Mouse (Mus musculus) thymus, adult 2 months (tissue): ENCODE measurements around the gene Gm48551. TPM values are rescaled to one million over a fixed set of nuclear protein-coding genes. Genes with fewer than 3 reads are reported as not detected.

Experiments
- DNase-seq: peaks from one replicate; pipeline ENCODE4 v3.0.0; 2021
- H3K27ac ChIP-seq: fragments of 200-500 bp; 2 replicates; pipeline ENCODE4 v1.5.1; 2012; ENCODE audit warnings: low read length, control low read depth; ENCODE audit not compliant: control insufficient read depth, insufficient read depth
- H3K27me3 ChIP-seq: fragments of 200-500 bp; 2 replicates; pipeline ENCODE4 v1.6.1; 2012; ENCODE audit warnings: mild to moderate bottlenecking, low read length, moderate library complexity, mixed read lengths; ENCODE audit not compliant: control insufficient read depth, insufficient read depth
- H3K36me3 ChIP-seq: fragments of 200-500 bp; 2 replicates; pipeline ENCODE4 v1.6.1; 2012; ENCODE audit warnings: mild to moderate bottlenecking, low read length, moderate library complexity; ENCODE audit not compliant: control insufficient read depth, insufficient read depth
- H3K4me1 ChIP-seq: fragments of 200-500 bp; replicated peaks from 2 replicates; pipeline ENCODE4 v1.6.1; 2012; ENCODE audit warnings: low read length; ENCODE audit not compliant: control insufficient read depth, insufficient read depth
- H3K4me3 ChIP-seq: fragments of 200-500 bp; 2 replicates; pipeline ENCODE4 v1.5.1; 2012; ENCODE audit warnings: mild to moderate bottlenecking, low read length, control low read depth, moderate library complexity; ENCODE audit not compliant: control insufficient read depth, insufficient read depth
- CTCF ChIP-seq: fragments of 200-500 bp; IDR thresholded peaks from 2 replicates; pipeline ENCODE4 v1.5.1; 2012; ENCODE audit warnings: mild to moderate bottlenecking, control low read depth, low read length, moderate library complexity, borderline replicate concordance; ENCODE audit not compliant: control insufficient read depth, poor library complexity, insufficient read depth; ENCODE audit errors: extremely low read depth
- POLR2A ChIP-seq: fragments of 200-500 bp; IDR thresholded peaks from 2 replicates; pipeline ENCODE4 v1.6.1; 2012; ENCODE audit warnings: mild to moderate bottlenecking, low read length, control low read depth, moderate library complexity; ENCODE audit not compliant: control insufficient read depth, poor library complexity, insufficient read depth; ENCODE audit errors: extremely low read depth
- WGBS: fragments of 180-500 bp; shearing (Covaris S2); methylation state at CpG from one replicate; pipeline ENCODE4 v1.1.7; 2018; 5-methylcytosine and 5-hydroxymethylcytosine counted together
- polyA plus RNA-seq: library from polyadenylated mRNA; depleted of rRNA; stranded (reverse); fragments of >200 nt; gene quantifications from 2 replicates; pipeline ENCODE4 v1.2.3, GENCODE M21; 2012

Gm48551 gene
- polyA plus RNA-seq, 1 experiment = 5.3 TPM

- H3K27me3 ChIP-seq = no peaks in the 10 kb centered on the region
- no peak overlapping the region for H3K27ac ChIP-seq
- TF ChIP-seq CTCF = no peak
- TF ChIP-seq POLR2A = no peak
- WGBS = 98% methylated on average over 18 of the region's 18 CpGs
- DNase-seq = no peak
- peaks cover 13% of the 10 kb centered on the region for H3K4me1 ChIP-seq
- no peaks in the 10 kb centered on the region for H3K36me3 ChIP-seq
- no peak overlapping the region for H3K4me3 ChIP-seq
Measured at GRCm38 (mm10) chr10:81399798-81400308, 15.6 kb downstream of the Gm48551 start.

- no peaks in the 10 kb centered on the region for H3K27me3 ChIP-seq
- H3K4me3 ChIP-seq = no peak overlapping the region
- no peak for DNase-seq
- no peaks in the 10 kb centered on the region for H3K36me3 ChIP-seq
- no peak overlapping the region for H3K27ac ChIP-seq
- H3K4me1 ChIP-seq = peaks cover 16% of the 10 kb centered on the region
- TF ChIP-seq POLR2A (no peak), CTCF (no peak)
- 94% methylated on average over 22 of the region's 22 CpGs for WGBS
Measured at GRCm38 (mm10) chr10:81400371-81401204, 16.3 kb downstream of the Gm48551 start.

GRCm38 (mm10) chr10:81401205-81401520, 16.9 kb downstream of the Gm48551 start:
- no peak for TF ChIP-seq CTCF
- TF ChIP-seq POLR2A = no peak
- Histone ChIP-seq H3K4me3 (no peak overlapping the region), H3K27me3 (no peaks in the 10 kb centered on the region), H3K4me1 (peaks cover 17% of the 10 kb centered on the region), H3K27ac (no peak overlapping the region), H3K36me3 (no peaks in the 10 kb centered on the region)
- no peak for DNase-seq
- 92% methylated on average over 10 of the region's 10 CpGs for WGBS

GRCm38 (mm10) chr10:81401521-81402226, 17.4 kb downstream of the Gm48551 start:
- H3K27me3 ChIP-seq = no peaks in the 10 kb centered on the region
- no peak overlapping the region for H3K27ac ChIP-seq
- DNase-seq = no peak
- no peaks in the 10 kb centered on the region for H3K36me3 ChIP-seq
- TF ChIP-seq POLR2A = no peak
- no peak for TF ChIP-seq CTCF
- WGBS = 77% methylated on average over 18 of the region's 18 CpGs
- no peak overlapping the region for H3K4me3 ChIP-seq
- H3K4me1 ChIP-seq = peaks cover 12% of the 10 kb centered on the region

- Histone ChIP-seq H3K36me3 (no peaks in the 10 kb centered on the region), H3K4me1 (peaks cover 7% of the 10 kb centered on the region), H3K27ac (no peak overlapping the region), H3K27me3 (no peaks in the 10 kb centered on the region), H3K4me3 (no peak overlapping the region)
- WGBS = 93% methylated on average over 7 of the region's 7 CpGs
- no peak for DNase-seq
- TF ChIP-seq CTCF = no peak
- TF ChIP-seq POLR2A = no peak
Measured at GRCm38 (mm10) chr10:81402227-81402765, 18.0 kb downstream of the Gm48551 start.

GRCm38 (mm10) chr10:81403511-81403910, 19.2 kb downstream of the Gm48551 start:
- H3K4me1 ChIP-seq = peaks cover 7% of the 10 kb centered on the region; the same call in 1 of the 2 replicates
- DNase-seq = no peak
- H3K27ac ChIP-seq = no peak overlapping the region
- no peaks in the 10 kb centered on the region for H3K36me3 ChIP-seq
- H3K4me3 ChIP-seq = no peak overlapping the region
- TF ChIP-seq CTCF = no peak
- 97% methylated on average over 10 of the region's 10 CpGs for WGBS
- no peaks in the 10 kb centered on the region for H3K27me3 ChIP-seq
